26 mouse cellular contexts compared by ENCODE assay signal in genomic region chr2:102912951-102913350, GRCm38 (mm10). TPM values are rescaled to one million over a fixed set of nuclear protein-coding genes. Genes with fewer than 3 reads are reported as not detected.
DNase-seq lines count a peak whose midpoint lies in the region; ATAC-seq and TF ChIP-seq lines count a peak whose summit lies in the region.
"Had no signal": no experiment of that assay in that cellular context is flagged by ENCODE, and none has a peak within 500 bp of the region (broad histone marks: within the 10 kb centered on the region; RNA-seq: fewer than 3 reads in every experiment).

No protein-coding gene starts in this region.

- no peak for DNase-seq in spleen, adult 2 months (ENCODE audit: low read depth in 1 of 2, low spot score in 2 of 2)
- DNase-seq in spleen, adult 18-20 months: no peak
- peak; percentile 51 for DNase-seq in thymus, postnatal 0 days (ENCODE audit: low spot score)
- DNase-seq in yolk sac, embryonic 10.5 days (ENCODE audit: low spot score): no peak
- no peak for DNase-seq in cerebellum, postnatal 10 days
- DNase-seq in stomach, postnatal 0 days (ENCODE audit: low spot score): no peak
- DNase-seq: adrenal gland, postnatal 10 days; cerebellum, adult 8-10 months; cerebellum, postnatal 36 days; gastrocnemius, postnatal 25 days; heart, adult 18-20 months; kidney, adult 18-20 months; kidney, postnatal 25 days; right cerebral cortex, postnatal 14 days had no signal

- H3K4me1 ChIP-seq in spleen, adult 2 months (ENCODE audit: control insufficient read depth, insufficient read depth, insufficient read length): peaks cover 13% of the 10 kb centered on the region
- no peaks in the 10 kb centered on the region for H3K4me1 ChIP-seq in stomach, postnatal 0 days (replicated peaks; ENCODE audit: control insufficient read depth, insufficient read depth)
- H3K4me1 ChIP-seq: kidney, embryonic 15.5 days; limb, embryonic 13.5 days; neural tube, embryonic 12.5 days had no signal

- WGBS in spleen, adult 2 months: 37% methylated on average over 2 of the region's 2 CpGs
- 55% methylated on average over 2 of the region's 2 CpGs for WGBS in stomach, postnatal 0 days

- no peak for TF ChIP-seq EP300 in stomach, postnatal 0 days (optimal IDR thresholded peaks at IDR 0.05)

- H3K4me3 ChIP-seq in spleen, adult 2 months (ENCODE audit: extremely low read depth, insufficient read depth, insufficient read length): no peak overlapping the region
- H3K4me3 ChIP-seq in stomach, postnatal 0 days (ENCODE audit: low read depth, low read length): no peak overlapping the region
- H3K4me3 ChIP-seq: heart, embryonic 12.5 days; kidney, embryonic 15.5 days; left cerebral cortex, adult 2 months; limb, embryonic 13.5 days; lung, embryonic 15.5 days; neural tube, embryonic 12.5 days had no signal

- TF ChIP-seq CTCF in spleen, adult 2 months (IDR thresholded peaks at IDR 0.05; ENCODE audit: extremely low read depth, insufficient read depth, insufficient read length, insufficient replicate concordance): no peak
- TF ChIP-seq CTCF in stomach, postnatal 0 days (IDR thresholded peaks at IDR 0.05; ENCODE audit: low read depth): no peak

- H3K9me3 ChIP-seq in stomach, postnatal 0 days (ENCODE audit: control insufficient read depth, low read length): no peaks in the 10 kb centered on the region
- H3K9me3 ChIP-seq: heart, embryonic 12.5 days; kidney, embryonic 15.5 days; limb, embryonic 13.5 days; lung, embryonic 15.5 days; neural tube, embryonic 12.5 days had no signal

- no peak overlapping the region for H3K9ac ChIP-seq in stomach, postnatal 0 days (ENCODE audit: low read length)
- H3K9ac ChIP-seq: heart, embryonic 12.5 days; hindbrain, embryonic 14.5 days; kidney, embryonic 15.5 days; limb, embryonic 13.5 days; lung, embryonic 15.5 days; neural tube, embryonic 12.5 days had no signal

- no peaks in the 10 kb centered on the region for H3K36me3 ChIP-seq in spleen, adult 2 months (ENCODE audit: control insufficient read depth, insufficient read depth, low read length)
- no peaks in the 10 kb centered on the region for H3K36me3 ChIP-seq in stomach, postnatal 0 days (ENCODE audit: control insufficient read depth, insufficient read depth, low read length)
- H3K36me3 ChIP-seq: heart, embryonic 12.5 days; kidney, embryonic 15.5 days; limb, embryonic 13.5 days; lung, embryonic 15.5 days; neural tube, embryonic 12.5 days had no signal

- no peaks in the 10 kb centered on the region for H3K27me3 ChIP-seq in spleen, adult 2 months (ENCODE audit: control insufficient read depth, insufficient read depth, low read length)
- H3K27me3 ChIP-seq in stomach, postnatal 0 days (ENCODE audit: control insufficient read depth, insufficient read depth, low read length): no peaks in the 10 kb centered on the region
- H3K27me3 ChIP-seq: heart, embryonic 12.5 days; kidney, embryonic 15.5 days; limb, embryonic 13.5 days; lung, embryonic 15.5 days; neural tube, embryonic 12.5 days had no signal

- H3K27ac ChIP-seq in spleen, adult 2 months (ENCODE audit: insufficient read depth, low read length): peak overlapping the region; percentile 8; the same call in 1 of the 2 replicates
- H3K27ac ChIP-seq in stomach, postnatal 0 days (replicated peaks): no peak overlapping the region
- H3K27ac ChIP-seq: hindbrain, embryonic 14.5 days; kidney, embryonic 15.5 days; left cerebral cortex, adult 2 months; limb, embryonic 13.5 days; lung, embryonic 15.5 days; neural tube, embryonic 12.5 days had no signal

- H3K4me2 ChIP-seq in stomach, postnatal 0 days (replicated peaks; ENCODE audit: low read depth): no peak overlapping the region
- H3K4me2 ChIP-seq: heart, embryonic 12.5 days; hindbrain, embryonic 14.5 days; kidney, embryonic 15.5 days; limb, embryonic 13.5 days; liver, embryonic 11.5 days; lung, embryonic 15.5 days; midbrain, embryonic 11.5 days; neural tube, embryonic 12.5 days had no signal

- no peak for TF ChIP-seq POLR2A in spleen, adult 2 months (IDR thresholded peaks at IDR 0.05; ENCODE audit: low read depth, low read length)

- ATAC-seq in activated CD4-positive, CD25-positive, alpha-beta regulatory T cell, adult 4 months: peak; percentile 81
- no peak for ATAC-seq in stomach, postnatal 0 days (ENCODE audit: low FRiP score, low TSS enrichment)
- ATAC-seq: forebrain, embryonic 14.5 days; midbrain, embryonic 16.5 days had no signal

RNA-seq across cellular contexts. Expression of gene Cd44, which starts 11.5 kb away (rescaled TPM):
- 35.3 TPM in 2 replicates for polyA plus RNA-seq in spleen, adult 2 months (2012; rRNA removed)
- polyA plus RNA-seq in activated CD4-positive, CD25-positive, alpha-beta regulatory T cell, adult 4 months (2017; shearing (Covaris generic)): 10 to 100 TPM; 78.7 to 86.7 TPM
- polyA plus RNA-seq in thymus, postnatal 0 days (2015; fragmentation: Nextera tagmentation; extraction: Ambion mirVana): 10.5 and 11.6 TPM in 2 replicates
- polyA plus RNA-seq in stomach, postnatal 0 days (2015; fragmentation: Nextera tagmentation; extraction: Ambion mirVana): 27.5 and 27.7 TPM in 2 replicates
